Mouse (Mus musculus) ES-Bruce4 (cell line): ENCODE measurements around the gene Zbtb40. TPM values are rescaled to one million over a fixed set of nuclear protein-coding genes. Genes with fewer than 3 reads are reported as not detected.

Experiments
- H3K27ac ChIP-seq: 2 replicates; pipeline ENCODE4 v1.5.1; 2012; ENCODE audit warnings: low read length, inconsistent platforms; ENCODE audit not compliant: insufficient read depth
- H3K27me3 ChIP-seq: 2 replicates; pipeline ENCODE4 v1.6.1; 2012; ENCODE audit warnings: mild to moderate bottlenecking, low read length, inconsistent platforms; ENCODE audit not compliant: control insufficient read depth, poor library complexity, insufficient read depth, severe bottlenecking
- H3K36me3 ChIP-seq: 2 replicates; pipeline ENCODE4 v1.6.1; 2012; ENCODE audit warnings: inconsistent platforms, mild to moderate bottlenecking, low read length, moderate library complexity; ENCODE audit not compliant: control insufficient read depth, poor library complexity, insufficient read depth, severe bottlenecking
- H3K4me1 ChIP-seq: one replicate; pipeline ENCODE4 v1.8.1; 2011; ENCODE audit warnings: low read length; ENCODE audit not compliant: control insufficient read depth, insufficient read depth
- H3K4me3 ChIP-seq: 2 replicates; pipeline ENCODE4 v1.5.1; 2011; ENCODE audit warnings: low read depth, mild to moderate bottlenecking, low read length
- H3K9ac ChIP-seq: 2 replicates; pipeline ENCODE4 v1.6.1; 2012; ENCODE audit warnings: low read depth, mild to moderate bottlenecking, inconsistent platforms; ENCODE audit not compliant: poor library complexity, severe bottlenecking
- H3K9me3 ChIP-seq: replicated peaks from 2 replicates; pipeline ENCODE4 v1.6.1; 2012; ENCODE audit warnings: mild to moderate bottlenecking, low read length, inconsistent platforms; ENCODE audit not compliant: control insufficient read depth, poor library complexity, insufficient read depth, severe bottlenecking
- CTCF ChIP-seq: IDR thresholded peaks from one replicate; pipeline ENCODE4 v1.8.1; 2011; ENCODE audit warnings: low read depth, low read length
- EP300 ChIP-seq: IDR thresholded peaks from 2 replicates; pipeline ENCODE4 v1.6.1; 2011; ENCODE audit warnings: low read depth, low read length; ENCODE audit not compliant: insufficient read depth
- POLR2A ChIP-seq: IDR thresholded peaks from one replicate; pipeline ENCODE4 v1.8.1; 2011; ENCODE audit warnings: low read length; ENCODE audit not compliant: insufficient read depth
- polyA plus RNA-seq: library from polyadenylated mRNA; stranded (reverse); fragments of >200 nt; gene quantifications from 2 replicates; pipeline ENCODE4 v1.2.4, GENCODE M21; 2011; ENCODE audit warnings: low read depth; ENCODE audit not compliant: missing spikeins, insufficient read depth, insufficient read length

Zbtb40 gene
- polyA plus RNA-seq, 1 experiment, result 8.0 TPM

- H3K4me3 ChIP-seq, result no peak overlapping the region
- no peaks in the 10 kb centered on the region for H3K9me3 ChIP-seq
- TF ChIP-seq EP300, result no peak
- no peak overlapping the region for H3K9ac ChIP-seq
- no peaks in the 10 kb centered on the region for H3K4me1 ChIP-seq
- H3K27ac ChIP-seq, result no peak overlapping the region
- no peaks in the 10 kb centered on the region for H3K36me3 ChIP-seq
- H3K27me3 ChIP-seq, result peaks cover 8% of the 10 kb centered on the region; the same call in 1 of the 2 replicates
Observed at GRCm38 (mm10) chr4:136960068-136960467, 88.5 kb downstream of the Zbtb40 start.

- no peaks in the 10 kb centered on the region for H3K36me3 ChIP-seq
- TF ChIP-seq EP300 (no peak), POLR2A (no peak), CTCF (no peak)
- no peaks in the 10 kb centered on the region for H3K4me1 ChIP-seq
- H3K9ac ChIP-seq, result peak within 1 kb of the TSS; percentile 55
- peaks cover 8% of the 10 kb centered on the region; the same call in 1 of the 2 replicates for H3K27me3 ChIP-seq
- H3K9me3 ChIP-seq, result no peaks in the 10 kb centered on the region
- H3K27ac ChIP-seq, result no peak within 1 kb of the TSS
- H3K4me3 ChIP-seq, result peak within 1 kb of the TSS; percentile 73
Observed at GRCm38 (mm10) chr4:136956751-136957446, 91.7 kb downstream of the Zbtb40 start, which contains the start of gene Epha8. Gene Epha8 (minus strand): TSS chr4:136956816.

DNA sequence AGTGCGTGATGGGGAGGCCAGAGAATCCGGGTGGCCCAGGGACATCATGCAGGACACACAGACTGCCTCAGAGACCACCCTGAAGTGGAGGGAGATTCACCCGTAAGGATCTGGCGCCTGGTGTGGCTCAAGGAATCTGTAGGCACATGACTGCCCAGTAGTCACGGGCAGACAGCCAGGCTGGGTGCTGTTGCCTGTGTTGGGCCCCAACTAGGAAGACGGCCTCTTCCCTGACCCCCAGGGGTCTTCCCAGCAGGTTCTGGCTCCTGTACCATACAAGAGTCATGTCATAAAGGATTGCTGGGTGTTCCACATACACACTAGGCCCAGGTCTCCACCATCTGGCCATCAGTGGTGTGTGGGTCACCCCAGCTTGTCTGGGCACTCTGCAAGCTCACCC is 94.0 kb downstream of the Zbtb40 start:
- Histone ChIP-seq H3K4me1 (no peaks in the 10 kb centered on the region), H3K9me3 (no peaks in the 10 kb centered on the region), H3K36me3 (no peaks in the 10 kb centered on the region), H3K4me3 (no peak overlapping the region), H3K27ac (no peak overlapping the region), H3K27me3 (peaks cover 8% of the 10 kb centered on the region; the same call in 1 of the 2 replicates), H3K9ac (no peak overlapping the region)
- TF ChIP-seq EP300 (no peak), CTCF (no peak), POLR2A (no peak)

GRCm38 (mm10) chr4:136949266-136949989 is 99.2 kb downstream of the Zbtb40 start:
- Histone ChIP-seq H3K36me3 (no peaks in the 10 kb centered on the region), H3K4me3 (no peak overlapping the region), H3K9me3 (no peaks in the 10 kb centered on the region), H3K4me1 (no peaks in the 10 kb centered on the region), H3K9ac (no peak overlapping the region), H3K27ac (no peak overlapping the region), H3K27me3 (no peaks in the 10 kb centered on the region)
- TF ChIP-seq POLR2A (no peak), CTCF (no peak), EP300 (no peak)

DNA sequence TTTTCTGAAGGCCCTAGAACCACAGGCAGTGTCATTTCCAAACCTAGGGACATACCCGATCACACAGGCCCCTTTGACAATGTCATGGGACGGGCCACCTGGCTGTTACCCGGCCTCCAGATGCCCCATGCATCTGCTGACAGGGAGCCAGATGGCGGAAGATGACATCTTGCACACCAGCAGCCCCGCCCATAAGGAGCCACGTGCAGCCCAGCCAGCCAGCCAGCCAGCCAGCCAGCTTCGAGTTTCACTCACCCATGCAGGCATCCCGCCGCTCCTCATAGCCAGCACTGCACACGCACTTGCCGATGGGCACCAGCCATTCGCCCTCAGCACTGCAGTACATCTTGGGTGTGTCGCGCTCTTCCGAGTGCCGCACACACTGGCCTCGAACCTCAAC is 103.2 kb downstream of the Zbtb40 start:
- Histone ChIP-seq H3K9me3 (no peaks in the 10 kb centered on the region), H3K27me3 (no peaks in the 10 kb centered on the region), H3K36me3 (no peaks in the 10 kb centered on the region), H3K27ac (no peak overlapping the region), H3K9ac (no peak overlapping the region), H3K4me3 (peak overlapping the region; percentile 41), H3K4me1 (peaks cover 2% of the 10 kb centered on the region)
- TF ChIP-seq POLR2A (no peak), EP300 (no peak), CTCF (no peak)

- no peaks in the 10 kb centered on the region for H3K9me3 ChIP-seq
- H3K4me1 ChIP-seq, result peaks cover 2% of the 10 kb centered on the region
- H3K27me3 ChIP-seq, result no peaks in the 10 kb centered on the region
- TF ChIP-seq EP300 (no peak), CTCF (no peak), POLR2A (no peak)
- no peak overlapping the region for H3K27ac ChIP-seq
- H3K9ac ChIP-seq, result no peak overlapping the region
- H3K36me3 ChIP-seq, result no peaks in the 10 kb centered on the region
- no peak overlapping the region for H3K4me3 ChIP-seq
Observed at GRCm38 (mm10) chr4:136944558-136945350, 103.8 kb downstream of the Zbtb40 start.
